Mouse (Mus musculus) midbrain, postnatal 0 days (tissue): ENCODE measurements around the gene Actb. TPM values are rescaled to one million over a fixed set of nuclear protein-coding genes. Genes with fewer than 3 reads are reported as not detected.

ENCODE experiments used
- ATAC-seq: fragments of 200-750 bp; cut with Nextera tagmentation; 2 replicates; pipeline ENCODE4 v1.8.0; 2017; ENCODE audit warnings: moderate number of reproducible peaks, mild to moderate bottlenecking, moderate TSS enrichment, moderate library complexity; ENCODE audit not compliant: low FRiP score
- DNase-seq: peaks from one replicate; pipeline ENCODE4 v3.0.0-alpha.2; 2015; ENCODE audit warnings: low spot score
- H3K27ac ChIP-seq: fragments of 300-500 bp; sonication (generic); 2 replicates; pipeline ENCODE4 v1.5.1; 2014; ENCODE audit warnings: low read depth, mild to moderate bottlenecking, low read length, mixed read lengths
- H3K27me3 ChIP-seq: fragments of 300-500 bp; sonication (generic); 2 replicates; pipeline ENCODE4 v1.6.1; 2014; ENCODE audit warnings: low read length, control low read depth, mixed read lengths; ENCODE audit not compliant: insufficient read depth
- H3K36me3 ChIP-seq: fragments of 300-500 bp; sonication (generic); 2 replicates; pipeline ENCODE4 v1.6.1; 2014; ENCODE audit warnings: low read length, control low read depth, mixed read lengths; ENCODE audit not compliant: insufficient read depth
- H3K4me1 ChIP-seq: fragments of 300-500 bp; sonication (generic); 2 replicates; pipeline ENCODE4 v1.6.1; 2014; ENCODE audit warnings: mild to moderate bottlenecking, control low read depth, antibody characterized with exemption, low read length, mixed read lengths; ENCODE audit not compliant: insufficient read depth
- H3K4me2 ChIP-seq: fragments of 300-500 bp; sonication (generic); 2 replicates; pipeline ENCODE4 v1.6.1; 2014; ENCODE audit warnings: low read depth, mild to moderate bottlenecking, low read length, mixed read lengths; ENCODE audit not compliant: poor library complexity, severe bottlenecking
- H3K4me3 ChIP-seq: fragments of 300-500 bp; sonication (generic); 2 replicates; pipeline ENCODE4 v1.5.1; 2014; ENCODE audit warnings: low read depth, mild to moderate bottlenecking, low read length, moderate library complexity
- H3K9ac ChIP-seq: fragments of 300-500 bp; sonication (generic); replicated peaks from 2 replicates; pipeline ENCODE4 v1.6.1; 2014; ENCODE audit warnings: mild to moderate bottlenecking, low read length, moderate library complexity, mixed read lengths; ENCODE audit not compliant: poor library complexity, severe bottlenecking
- H3K9me3 ChIP-seq: fragments of 300-500 bp; sonication (generic); 2 replicates; pipeline ENCODE4 v1.6.1; 2016; ENCODE audit warnings: low read length, control low read depth
- CTCF ChIP-seq: IDR thresholded peaks from 2 replicates; pipeline ENCODE4 v1.5.1; 2016; ENCODE audit warnings: antibody characterized with exemption, mild to moderate bottlenecking
- WGBS: fragments of 180-500 bp; shearing (Covaris S2); extraction: QIAGEN DNeasy Blood & Tissue Kit; methylation state at CpG from one replicate; pipeline ENCODE4 v1.1.7; 2014; 5-methylcytosine and 5-hydroxymethylcytosine counted together
- polyA plus RNA-seq: library from polyadenylated mRNA; unstranded; fragments of >200 nt; fragmentation: Nextera tagmentation; extraction: Ambion mirVana; gene quantifications from 2 replicates; pipeline ENCODE4 v1.2.1, GENCODE M21; 2015
- total RNA-seq: library from RNA; depleted of rRNA; stranded (reverse); fragments of >200 nt; gene quantifications from 2 replicates; pipeline ENCODE4 v1.2.3, GENCODE M21; 2014

Actb gene
- total and polyA plus RNA-seq, 2 experiments from 2014 or later, result 5,191 to 17,004 TPM

DNA sequence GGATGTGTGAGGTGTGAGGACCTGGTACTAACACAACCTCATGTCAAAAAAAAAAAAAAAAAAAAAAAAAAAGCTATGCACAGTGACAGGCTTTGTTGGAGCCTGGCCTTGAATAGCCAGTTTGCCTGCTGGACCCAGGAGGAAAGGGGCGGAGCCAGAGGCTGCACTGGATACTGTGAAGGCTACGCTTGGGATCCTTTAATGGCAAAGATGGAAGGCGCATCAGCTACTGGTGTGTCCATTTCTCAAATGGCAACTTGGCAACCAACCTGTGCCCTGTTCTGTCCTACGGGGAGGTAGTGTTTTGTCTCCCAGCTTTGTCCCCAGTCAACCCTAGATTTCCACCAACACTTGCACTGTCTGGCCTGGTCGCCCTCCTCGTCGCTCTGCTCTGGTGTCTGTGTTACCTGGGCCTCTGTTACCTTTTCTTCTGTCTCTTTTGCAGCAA lies 5.2 kb downstream of the Actb start:
- H3K36me3 ChIP-seq, result peaks cover 49% of the 10 kb centered on the region
- H3K4me1 ChIP-seq, result peaks cover 9% of the 10 kb centered on the region; the same call in 1 of the 2 replicates
- 82% methylated on average over 7 of the region's 7 CpGs for whole genome bisulfite sequencing
- no peak overlapping the region; the same call in 1 of the 2 replicates for H3K27ac ChIP-seq
- H3K4me3 ChIP-seq, result no peak overlapping the region
- H3K9ac ChIP-seq, result no peak overlapping the region
- H3K27me3 ChIP-seq, result no peaks in the 10 kb centered on the region
- no peaks in the 10 kb centered on the region for H3K9me3 ChIP-seq
- TF ChIP-seq CTCF, result no peak
- no peak for DNase-seq
- H3K4me2 ChIP-seq, result no peak overlapping the region
- ATAC-seq, result no peak

GRCm38 (mm10) chr5:142900651-142901050 lies 5.9 kb downstream of the Actb start:
- TF ChIP-seq CTCF, result 0 out of 2 replicates have a peak, but pooled peaks have one; percentile 2
- H3K27ac ChIP-seq, result no peak overlapping the region
- 88% methylated on average over 7 of the region's 7 CpGs for WGBS
- H3K4me3 ChIP-seq, result no peak overlapping the region
- peaks cover 9% of the 10 kb centered on the region; the same call in 1 of the 2 replicates for H3K4me1 ChIP-seq
- no peak for DNase-seq
- peaks cover 49% of the 10 kb centered on the region for H3K36me3 ChIP-seq
- no peak overlapping the region for H3K9ac ChIP-seq
- no peak overlapping the region for H3K4me2 ChIP-seq
- ATAC-seq, result no peak
- H3K9me3 ChIP-seq, result no peaks in the 10 kb centered on the region
- H3K27me3 ChIP-seq, result no peaks in the 10 kb centered on the region

GRCm38 (mm10) chr5:142899932-142900533 lies 6.5 kb downstream of the Actb start:
- no peaks in the 10 kb centered on the region for H3K9me3 ChIP-seq
- WGBS, result 83% methylated on average over 5 of the region's 5 CpGs
- H3K9ac ChIP-seq, result no peak overlapping the region
- no peak overlapping the region for H3K4me2 ChIP-seq
- H3K27ac ChIP-seq, result no peak overlapping the region
- ATAC-seq (no peak), DNase-seq (no peak)
- no peaks in the 10 kb centered on the region for H3K27me3 ChIP-seq
- peaks cover 9% of the 10 kb centered on the region; the same call in 1 of the 2 replicates for H3K4me1 ChIP-seq
- H3K4me3 ChIP-seq, result no peak overlapping the region
- H3K36me3 ChIP-seq, result peaks cover 44% of the 10 kb centered on the region
- no peak for TF ChIP-seq CTCF

DNA sequence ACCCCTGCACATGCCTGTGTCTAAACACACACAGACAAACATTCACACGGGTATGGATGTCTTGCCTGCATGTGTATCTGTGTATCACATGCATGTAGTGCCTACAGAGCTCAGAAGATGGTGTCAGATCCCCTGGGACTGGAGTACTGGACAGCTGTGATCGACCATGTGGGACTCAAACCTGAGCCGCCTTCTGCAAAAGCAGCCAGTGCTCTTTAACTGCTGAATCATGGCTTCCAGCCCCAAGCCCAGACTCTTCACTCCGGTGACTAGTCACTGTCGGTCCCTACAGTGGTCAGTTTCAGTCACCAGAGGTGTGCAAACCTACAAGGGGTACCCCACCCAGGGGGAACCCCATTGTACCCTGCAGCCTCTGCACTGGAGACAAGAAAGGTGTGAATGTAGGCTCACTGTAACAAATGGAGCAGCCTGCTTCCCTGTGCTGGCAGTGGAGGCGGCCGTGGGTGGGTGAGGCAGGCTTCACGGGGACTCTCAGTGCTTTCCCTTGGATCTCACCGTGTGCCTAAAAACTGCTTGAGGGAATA lies 7.4 kb downstream of the Actb start:
- Histone ChIP-seq H3K27ac (no peak overlapping the region), H3K9ac (no peak overlapping the region), H3K4me3 (no peak overlapping the region), H3K36me3 (peaks cover 38% of the 10 kb centered on the region), H3K27me3 (no peaks in the 10 kb centered on the region), H3K4me1 (peaks cover 13% of the 10 kb centered on the region; the same call in 1 of the 2 replicates), H3K4me2 (no peak overlapping the region), H3K9me3 (no peaks in the 10 kb centered on the region)
- WGBS, result 87% methylated on average over 9 of the region's 9 CpGs
- ATAC-seq, result no peak
- DNase-seq, result no peak
- no peak for TF ChIP-seq CTCF

GRCm38 (mm10) chr5:142898316-142898715 lies 8.2 kb downstream of the Actb start:
- no peak overlapping the region for H3K9ac ChIP-seq
- peaks cover 11% of the 10 kb centered on the region; the same call in 1 of the 2 replicates for H3K4me1 ChIP-seq
- no peak overlapping the region for H3K27ac ChIP-seq
- ATAC-seq, result no peak
- H3K27me3 ChIP-seq, result no peaks in the 10 kb centered on the region
- no peak overlapping the region for H3K4me3 ChIP-seq
- H3K36me3 ChIP-seq, result peaks cover 38% of the 10 kb centered on the region
- H3K9me3 ChIP-seq, result no peaks in the 10 kb centered on the region
- TF ChIP-seq CTCF, result no peak
- H3K4me2 ChIP-seq, result no peak overlapping the region
- no peak for DNase-seq
- 86% methylated on average over 4 of the region's 4 CpGs for WGBS

DNA sequence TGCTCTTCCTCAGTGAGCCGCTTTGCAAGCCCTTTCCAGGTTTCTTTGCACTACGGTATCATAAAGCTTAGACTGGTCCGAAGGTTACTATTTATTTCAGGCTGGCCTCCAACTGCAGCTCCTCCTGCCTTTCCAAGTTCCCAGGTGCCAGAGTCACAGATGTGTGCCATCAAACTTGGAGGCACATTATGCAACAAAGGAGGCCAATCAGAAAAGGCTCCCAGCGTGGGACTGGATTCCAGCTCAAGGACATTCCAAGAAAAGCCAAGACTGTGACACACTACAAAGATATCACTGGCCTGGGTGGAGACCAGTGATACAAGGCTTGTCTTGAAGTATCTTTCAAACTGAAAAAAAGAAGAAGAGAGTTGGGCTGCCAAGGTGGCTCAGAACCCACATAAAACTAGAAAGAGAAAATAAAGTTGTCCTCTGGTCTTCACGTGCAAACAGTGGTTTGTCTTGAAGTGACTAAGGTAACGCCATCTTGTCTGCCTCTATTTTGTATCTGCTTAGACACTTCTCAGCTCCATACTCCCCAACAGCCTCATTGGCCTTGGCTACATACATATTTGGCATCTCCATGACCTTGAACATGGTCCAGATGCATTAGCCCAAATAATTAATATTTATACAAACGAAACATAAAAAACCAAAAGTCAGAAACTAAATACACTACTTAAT lies 8.8 kb downstream of the Actb start:
- ATAC-seq, result no peak
- Histone ChIP-seq H3K9ac (no peak overlapping the region), H3K4me2 (no peak overlapping the region), H3K36me3 (peaks cover 33% of the 10 kb centered on the region), H3K4me3 (no peak overlapping the region), H3K27me3 (no peaks in the 10 kb centered on the region), H3K9me3 (no peaks in the 10 kb centered on the region), H3K27ac (no peak overlapping the region), H3K4me1 (peaks cover 8% of the 10 kb centered on the region; the same call in 1 of the 2 replicates)
- no peak for TF ChIP-seq CTCF
- no peak for DNase-seq
- 95% methylated on average over 7 of the region's 7 CpGs for WGBS
